Mouse (Mus musculus) ES-E14 (cell line): ENCODE data around the gene Tdrd5. TPM values are rescaled to one million over a fixed set of nuclear protein-coding genes. Genes with fewer than 3 reads are reported as not detected.
A peak's percentile ranks its signal among the peaks of the same experiment; 100 is the strongest.

ENCODE experiments used
- DNase-seq: peaks from one replicate; pipeline ENCODE4 v3.0.0-alpha.2; 2013; ENCODE audit warnings: low read depth, low spot score
- H3K27ac ChIP-seq: 2 replicates; pipeline ENCODE4 v1.5.1; 2012; ENCODE audit warnings: low read depth, mild to moderate bottlenecking, low read length, moderate library complexity, mixed read lengths; ENCODE audit not compliant: poor library complexity, insufficient read depth, severe bottlenecking
- H3K36me3 ChIP-seq: 2 replicates; pipeline ENCODE4 v1.6.1; 2012; ENCODE audit warnings: mild to moderate bottlenecking, low read length, moderate library complexity, mixed read lengths; ENCODE audit not compliant: control insufficient read depth, poor library complexity, insufficient read depth, severe bottlenecking
- H3K4me1 ChIP-seq, 2 experiments: fragments of 150-350 bp in 1 of 2; sonication (generic) in 1 of 2; 2 replicates each; pipeline ENCODE4 v1.6.1; 2012; ENCODE audit warnings: low read length in 2 of 2, mild to moderate bottlenecking in 1 of 2, mixed read lengths in 1 of 2; ENCODE audit not compliant: control insufficient read depth in 2 of 2, insufficient read depth in 2 of 2, poor library complexity in 1 of 2
- H3K4me3 ChIP-seq, 2 experiments: fragments of 150-350 bp in 1 of 2; sonication (generic) in 1 of 2; 2 replicates each; pipeline ENCODE4 v1.5.1; 2012; ENCODE audit warnings: low read length in 2 of 2, low read depth in 1 of 2, mild to moderate bottlenecking in 1 of 2, mixed read lengths in 1 of 2; ENCODE audit not compliant: insufficient read depth in 1 of 2, poor library complexity in 1 of 2, severe bottlenecking in 1 of 2
- H3K9ac ChIP-seq: 2 replicates; pipeline ENCODE4 v1.6.1; 2012; ENCODE audit warnings: low read depth, mild to moderate bottlenecking, low read length, mixed read lengths; ENCODE audit not compliant: poor library complexity, insufficient read depth, severe bottlenecking
- H3K9me3 ChIP-seq: fragments of 150-350 bp; sonication (generic); 2 replicates; pipeline ENCODE4 v1.6.1; 2012; ENCODE audit warnings: low read depth, mild to moderate bottlenecking, low read length; ENCODE audit not compliant: control insufficient read depth, insufficient read depth
- CHD2 ChIP-seq: IDR thresholded peaks from 2 replicates; pipeline ENCODE4 v1.6.1; 2014; ENCODE audit warnings: mild to moderate bottlenecking, low read depth, low read length, inconsistent platforms
- HCFC1 ChIP-seq: IDR thresholded peaks from 2 replicates; pipeline ENCODE4 v1.6.1; 2012; ENCODE audit warnings: low read length, inconsistent platforms, borderline replicate concordance; ENCODE audit not compliant: insufficient read depth
- MAFK ChIP-seq: IDR thresholded peaks from 2 replicates; pipeline ENCODE4 v1.6.1; 2014; ENCODE audit warnings: mild to moderate bottlenecking, low read depth, low read length, inconsistent platforms; ENCODE audit not compliant: insufficient read depth
- ZC3H11A ChIP-seq: IDR thresholded peaks from 2 replicates; pipeline ENCODE4 v1.6.1; 2012; ENCODE audit warnings: low read depth, mild to moderate bottlenecking, inconsistent platforms, low read length, borderline replicate concordance
- ZNF384 ChIP-seq: IDR thresholded peaks from 2 replicates; pipeline ENCODE4 v1.6.1; 2012; ENCODE audit warnings: low read depth, low read length, inconsistent platforms
- in situ Hi-C, 2 experiments: fragments of 600-800 bp; cut with MboI; formaldehyde crosslinking; loops; one replicate each; pipeline ENCODE4 v1.15.1; 2025; ENCODE audit warnings: low sequenced_read_pairs in 2 of 2, inconsistent platforms in 1 of 2; ENCODE audit not compliant: unreplicated experiment in 2 of 2
- total RNA-seq: library from RNA; depleted of rRNA; stranded (reverse); fragments of 300-350 nt; gene quantifications from 2 replicates; pipeline ENCODE4 v1.2.3, GENCODE M21; 2012

The Tdrd5 gene
- total RNA-seq, 1 experiment = 1.7 TPM

DNA sequence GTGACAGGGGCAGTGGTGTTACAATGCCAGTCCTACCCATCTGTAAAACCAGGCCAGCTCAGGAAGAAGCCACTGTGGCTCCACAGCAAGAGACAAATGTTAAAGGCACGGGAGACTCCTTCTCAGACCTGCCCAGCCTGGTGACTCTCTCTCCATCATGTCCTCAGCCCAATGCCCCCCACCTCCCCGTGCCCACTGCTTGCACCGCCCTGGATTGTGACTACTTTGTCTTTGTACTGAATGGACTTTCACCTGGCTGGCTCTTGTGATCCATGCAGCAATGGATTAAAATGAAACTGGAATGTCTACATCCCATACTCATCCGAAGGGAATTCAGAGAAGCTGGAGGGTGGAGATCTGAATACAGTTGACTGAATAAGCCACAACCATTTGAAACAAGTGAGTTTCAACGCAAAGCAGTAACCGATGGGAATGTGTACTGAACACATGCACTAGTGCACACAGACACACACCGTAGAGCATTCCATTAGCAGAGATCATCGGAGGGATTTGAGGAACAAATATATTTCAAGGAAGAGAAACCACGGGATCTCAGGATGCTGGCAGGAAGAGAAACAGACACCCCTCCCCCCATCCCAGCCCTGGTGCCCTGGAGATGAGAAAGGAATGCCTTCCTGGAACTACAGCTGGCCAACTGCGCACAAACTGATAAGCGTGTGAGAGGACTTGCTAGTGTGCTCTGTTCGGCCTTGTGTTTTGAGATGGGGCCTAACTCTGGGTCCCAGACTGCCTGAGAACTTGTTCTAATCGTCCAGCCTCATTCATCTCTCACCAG lies 81.1 kb downstream of the Tdrd5 start:
- Histone ChIP-seq H3K9me3 (no peaks in the 10 kb centered on the region), H3K9ac (no peak overlapping the region), H3K27ac (no peak overlapping the region), H3K4me1 (peaks cover 0 to 6% of the 10 kb centered on the region in 2 experiments; a peak in 1 of 4 replicates), H3K36me3 (no peaks in the 10 kb centered on the region), H3K4me3 (no peak overlapping the region)
- in situ Hi-C loops = no loop called here
- DNase-seq = no peak
- TF ChIP-seq HCFC1 = no peak
- TF ChIP-seq ZNF384 = no peak
- TF ChIP-seq MAFK = no peak
- TF ChIP-seq ZC3H11A = no peak
- no peak for TF ChIP-seq CHD2

DNA sequence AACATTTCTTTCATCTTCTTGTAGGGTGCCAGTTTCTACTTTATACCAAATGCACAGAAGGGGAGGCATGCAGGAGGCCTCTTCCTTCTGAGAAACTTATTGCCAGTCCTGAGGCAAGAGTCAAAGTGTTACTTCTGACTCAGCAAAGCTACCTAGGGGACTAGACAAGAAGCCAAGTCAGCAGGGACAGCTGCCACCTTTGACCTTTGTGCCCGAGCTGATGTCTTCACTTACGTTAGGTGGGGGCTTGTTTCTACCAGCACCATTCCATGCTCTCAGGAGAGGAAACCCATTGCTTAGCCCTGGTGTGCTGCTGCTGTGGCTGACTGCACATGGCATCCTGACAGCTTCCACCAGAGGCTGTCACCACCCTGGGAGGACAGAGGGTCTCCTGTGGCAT lies 82.1 kb downstream of the Tdrd5 start:
- Histone ChIP-seq H3K4me3 (no peak overlapping the region), H3K9me3 (no peaks in the 10 kb centered on the region), H3K27ac (no peak overlapping the region), H3K36me3 (no peaks in the 10 kb centered on the region), H3K4me1 (peaks cover 4 to 8% of the 10 kb centered on the region in 2 experiments; a peak in 1 of 4 replicates), H3K9ac (no peak overlapping the region)
- no peak for DNase-seq
- TF ChIP-seq ZNF384 = no peak
- no peak for TF ChIP-seq HCFC1
- TF ChIP-seq ZC3H11A = no peak
- TF ChIP-seq CHD2 = no peak
- TF ChIP-seq MAFK = no peak
- in situ Hi-C loops = no loop called here

GRCm38 (mm10) chr1:156218573-156218972 lies 84.9 kb downstream of the Tdrd5 start:
- H3K9me3 ChIP-seq = no peaks in the 10 kb centered on the region
- no peak overlapping the region for H3K4me3 ChIP-seq
- TF ChIP-seq ZNF384 = no peak
- no peak for TF ChIP-seq CHD2
- no peak for TF ChIP-seq HCFC1
- TF ChIP-seq ZC3H11A = no peak
- TF ChIP-seq MAFK = no peak
- no peak for DNase-seq
- no peak overlapping the region for H3K9ac ChIP-seq
- H3K27ac ChIP-seq = no peak overlapping the region
- in situ Hi-C loops = no loop called here
- no peaks in the 10 kb centered on the region for H3K36me3 ChIP-seq
- H3K4me1 ChIP-seq = peaks cover 4 to 8% of the 10 kb centered on the region in 2 experiments; a peak in 1 of 4 replicates

DNA sequence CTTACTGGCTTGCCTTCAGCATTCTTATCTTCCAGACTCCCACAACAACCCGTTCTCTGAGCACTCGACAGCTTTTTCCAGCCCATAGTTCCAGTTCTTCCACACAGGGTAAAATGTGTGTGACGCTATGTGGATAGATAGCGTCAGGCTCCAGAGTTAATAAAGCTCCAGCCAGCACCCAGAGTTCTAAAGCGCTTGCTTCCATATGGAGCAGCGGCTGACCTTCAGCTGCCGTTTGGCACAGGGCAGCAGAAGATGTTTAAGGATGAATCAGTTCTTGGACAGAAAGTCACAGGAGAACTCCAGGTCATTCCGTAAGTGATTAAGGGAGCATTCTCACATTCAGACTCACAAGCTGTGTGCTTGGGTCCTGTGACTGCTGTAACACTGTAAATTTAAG lies 85.5 kb downstream of the Tdrd5 start:
- Histone ChIP-seq H3K36me3 (no peaks in the 10 kb centered on the region), H3K27ac (no peak overlapping the region), H3K4me1 (peaks cover 4 to 8% of the 10 kb centered on the region in 2 experiments; a peak in 1 of 4 replicates), H3K9ac (no peak overlapping the region), H3K4me3 (no peak overlapping the region), H3K9me3 (no peaks in the 10 kb centered on the region)
- DNase-seq = no peak
- in situ Hi-C loops = no loop called here
- no peak for TF ChIP-seq MAFK
- TF ChIP-seq ZC3H11A = no peak
- TF ChIP-seq HCFC1 = no peak
- TF ChIP-seq CHD2 = no peak
- no peak for TF ChIP-seq ZNF384

- no peak overlapping the region for H3K9ac ChIP-seq
- H3K9me3 ChIP-seq = no peaks in the 10 kb centered on the region
- H3K36me3 ChIP-seq = no peaks in the 10 kb centered on the region
- peak; percentile 61 for DNase-seq
- in situ Hi-C loops = no loop called here
- H3K4me1 ChIP-seq = peaks cover 4 to 8% of the 10 kb centered on the region in 2 experiments; a peak in 1 of 4 replicates
- no peak for TF ChIP-seq ZC3H11A
- no peak for TF ChIP-seq CHD2
- peak; percentile 81 for TF ChIP-seq MAFK
- TF ChIP-seq ZNF384 = no peak
- TF ChIP-seq HCFC1 = no peak
- H3K27ac ChIP-seq = no peak overlapping the region
- no peak overlapping the region for H3K4me3 ChIP-seq
Observed at GRCm38 (mm10) chr1:156217393-156217792, 86.1 kb downstream of the Tdrd5 start.
